Mouse (Mus musculus) ES-Bruce4 (cell line): ENCODE results near the gene Nrp1.

ENCODE experiments used
- CTCF ChIP-seq: IDR thresholded peaks from one replicate; pipeline ENCODE4 v1.8.1; 2011; ENCODE audit warnings: low read depth, low read length
- EP300 ChIP-seq: IDR thresholded peaks from 2 replicates; pipeline ENCODE4 v1.6.1; 2011; ENCODE audit warnings: low read depth, low read length; ENCODE audit not compliant: insufficient read depth
- POLR2A ChIP-seq: IDR thresholded peaks from one replicate; pipeline ENCODE4 v1.8.1; 2011; ENCODE audit warnings: low read length; ENCODE audit not compliant: insufficient read depth

DNA sequence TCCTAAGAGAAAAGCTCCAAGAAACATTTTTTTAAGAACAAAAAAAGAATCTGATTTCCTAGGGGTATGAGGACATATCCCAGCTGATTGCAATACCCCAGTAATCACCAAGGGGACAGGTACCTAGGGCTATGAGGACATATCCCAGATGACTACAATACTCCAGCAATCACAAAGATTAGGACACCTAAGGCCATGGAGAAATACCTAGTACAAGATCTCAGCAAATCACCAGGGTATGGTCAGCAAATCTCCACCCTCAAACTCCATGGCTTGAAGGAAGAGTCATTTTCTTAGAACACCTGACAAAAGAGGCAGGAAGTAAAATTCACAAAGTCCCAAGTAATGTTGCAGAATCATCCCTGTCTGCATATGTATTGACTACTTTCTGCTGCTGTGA lies 32.4 kb downstream of the Nrp1 start:
- TF ChIP-seq CTCF: no peak
- TF ChIP-seq POLR2A: no peak
- TF ChIP-seq EP300: no peak
